Mouse (Mus musculus) liver, embryonic 14.5 days (tissue): ENCODE data around the gene Gm5414. TPM values are rescaled to one million over a fixed set of nuclear protein-coding genes. Genes with fewer than 3 reads are reported as not detected.

ENCODE experiments used
- ATAC-seq: fragments of 200-750 bp; cut with Nextera tagmentation; 2 replicates; pipeline ENCODE4 v1.8.0; 2017; ENCODE audit warnings: moderate number of reproducible peaks, mild to moderate bottlenecking, moderate library complexity; ENCODE audit not compliant: insufficient read depth
- DNase-seq, 3 experiments: peaks; one replicate each; pipeline ENCODE4 v3.0.0-alpha.2; 2012 to 2013; ENCODE audit warnings: low read depth in 3 of 3, low spot score in 3 of 3
- H3K27ac ChIP-seq: fragments of 300-500 bp; sonication (generic); 2 replicates; pipeline ENCODE4 v1.5.1; 2014; ENCODE audit warnings: moderate library complexity, mild to moderate bottlenecking, control low read depth, inconsistent platforms
- H3K27me3 ChIP-seq: fragments of 300-500 bp; sonication (generic); 2 replicates; pipeline ENCODE4 v1.6.1; 2014; ENCODE audit warnings: mild to moderate bottlenecking, low read length, moderate library complexity; ENCODE audit not compliant: control insufficient read depth, insufficient read depth
- H3K36me3 ChIP-seq: fragments of 300-500 bp; sonication (generic); replicated peaks from 2 replicates; pipeline ENCODE4 v1.6.1; 2014; ENCODE audit warnings: low read depth; ENCODE audit not compliant: control insufficient read depth, insufficient read depth
- H3K4me1 ChIP-seq, 2 experiments: fragments of 200-500 bp in 1 of 2; fragments of 300-500 bp in 1 of 2; sonication (generic) in 1 of 2; replicated peaks; 2 replicates each; pipeline ENCODE4 v1.6.1; 2012 to 2014; ENCODE audit warnings: antibody characterized with exemption in 1 of 2, inconsistent platforms in 1 of 2, low read length in 1 of 2; ENCODE audit not compliant: control insufficient read depth in 2 of 2, insufficient read depth in 2 of 2
- H3K4me2 ChIP-seq: fragments of 300-500 bp; sonication (generic); 2 replicates; pipeline ENCODE4 v1.6.1; 2014; ENCODE audit warnings: low read depth, mild to moderate bottlenecking, control low read depth, moderate library complexity
- H3K4me3 ChIP-seq, 2 experiments: fragments of 200-500 bp in 1 of 2; fragments of 300-500 bp in 1 of 2; sonication (generic) in 1 of 2; 2 replicates each; pipeline ENCODE4 v1.5.1; 2012 to 2014; ENCODE audit warnings: low read depth in 2 of 2, low read length in 2 of 2, mild to moderate bottlenecking in 2 of 2, control low read depth in 1 of 2, inconsistent platforms in 1 of 2, moderate library complexity in 1 of 2; ENCODE audit not compliant: insufficient read depth in 1 of 2
- H3K9ac ChIP-seq: fragments of 300-500 bp; sonication (generic); replicated peaks from 2 replicates; pipeline ENCODE4 v1.6.1; 2014; ENCODE audit warnings: mild to moderate bottlenecking, control low read depth, moderate library complexity
- H3K9me3 ChIP-seq: fragments of 300-500 bp; sonication (generic); 2 replicates; pipeline ENCODE4 v1.6.1; 2016; ENCODE audit warnings: low read length, mixed read lengths; ENCODE audit not compliant: control insufficient read depth
- CTCF ChIP-seq: IDR thresholded peaks from 2 replicates; pipeline ENCODE4 v1.5.1; 2016; ENCODE audit warnings: antibody characterized with exemption, low read depth, control low read depth
- EP300 ChIP-seq: IDR thresholded peaks from 2 replicates; pipeline ENCODE4 v1.6.1; 2016; ENCODE audit warnings: antibody characterized with exemption, low read depth
- WGBS: fragments of 180-500 bp; shearing (Covaris S2); extraction: QIAGEN DNeasy Blood & Tissue Kit; methylation state at CpG from one replicate; pipeline ENCODE4 v1.1.7; 2014; ENCODE audit not compliant: insufficient replicate concordance; 5-methylcytosine and 5-hydroxymethylcytosine counted together
- polyA plus RNA-seq, 2 experiments: library from polyadenylated mRNA; depleted of rRNA in 1 of 2; stranded (reverse) in 1 of 2; unstranded in 1 of 2; fragments of >200 nt; fragmentation: Nextera tagmentation in 1 of 2; extraction: Ambion mirVana in 1 of 2; gene quantifications; 2 replicates each; pipeline versions ENCODE4 v1.2.1 to v1.2.3; 2012 to 2014

Gene Gm5414
- polyA plus RNA-seq (2012; rRNA removed) (not detected in 2 replicates), polyA plus RNA-seq (2014; fragmentation: Nextera tagmentation; extraction: Ambion mirVana) (not detected in 2 replicates)

- Histone ChIP-seq H3K9ac (no peak within 1 kb of the TSS), H3K4me3 (no peak within 1 kb of the TSS), H3K27me3 (no peaks in the 10 kb centered on the region), H3K4me2 (no peak within 1 kb of the TSS), H3K27ac (no peak within 1 kb of the TSS), H3K36me3 (no peaks in the 10 kb centered on the region), H3K9me3 (no peaks in the 10 kb centered on the region), H3K4me1 (no peaks in the 10 kb centered on the region)
- WGBS: 44% methylated on average over 2 of the region's 2 CpGs
- ATAC-seq: no peak
- DNase-seq: no peak
- TF ChIP-seq EP300: no peak
- TF ChIP-seq CTCF: no peak
Observed at GRCm38 (mm10) chr15:101627884-101628283, at the start of gene Gm5414. TSS of gene Gm5414 (minus strand) at chr15:101628188.

DNA sequence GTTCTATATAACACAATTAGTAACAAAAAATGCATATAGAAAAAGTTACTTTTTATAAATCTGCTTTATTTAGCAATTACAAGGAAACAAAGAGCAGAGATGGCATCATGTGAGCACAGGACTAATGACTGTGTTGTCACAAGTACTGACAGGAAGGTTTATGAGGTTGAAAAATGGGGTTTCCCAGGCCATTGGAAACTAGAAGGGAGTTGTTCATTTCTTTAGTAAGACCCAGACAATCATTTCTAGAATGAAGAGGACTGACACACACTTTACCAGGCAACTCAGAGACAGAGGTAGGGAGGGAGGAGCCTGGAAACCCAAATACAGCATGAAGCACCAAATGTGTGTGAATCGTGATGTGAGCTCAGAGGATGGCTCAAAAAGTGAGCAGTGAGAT is 48.0 kb upstream of the Gm5414 start:
- Histone ChIP-seq H3K27ac (no peak overlapping the region), H3K4me2 (no peak overlapping the region), H3K4me1 (no peaks in the 10 kb centered on the region), H3K36me3 (no peaks in the 10 kb centered on the region), H3K4me3 (no peak overlapping the region), H3K9ac (no peak overlapping the region), H3K9me3 (no peaks in the 10 kb centered on the region), H3K27me3 (no peaks in the 10 kb centered on the region)
- DNase-seq: no peak
- no peak for ATAC-seq
- TF ChIP-seq CTCF (no peak), EP300 (no peak)
- WGBS: 35% methylated on average over 1 of the region's 1 CpGs

DNA sequence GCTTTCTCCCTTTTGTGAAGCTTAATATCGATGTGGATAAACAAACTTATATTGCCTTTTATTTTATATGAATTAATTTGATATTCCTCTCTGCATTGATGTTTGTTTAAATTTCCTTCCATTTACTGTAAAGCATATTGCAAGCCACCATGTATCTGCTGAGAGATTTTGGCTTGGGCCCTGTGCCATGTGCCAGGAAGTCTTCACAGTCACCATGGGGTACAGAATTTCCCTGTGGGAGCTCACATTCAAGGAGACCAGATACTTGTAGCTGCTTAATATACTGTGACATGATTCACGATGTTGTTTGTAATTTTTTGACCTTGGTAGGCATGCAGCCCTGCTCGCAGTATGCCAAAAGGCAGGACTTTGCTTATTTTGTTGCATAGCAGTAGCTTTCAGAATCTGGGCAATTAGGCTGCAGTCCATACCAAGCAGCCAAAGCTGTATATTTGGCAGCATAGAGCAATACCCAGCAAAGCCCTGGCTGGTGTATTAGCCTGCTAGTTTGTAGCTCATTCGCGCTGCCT is 24.8 kb upstream of the Gm5414 start:
- no peak overlapping the region for H3K4me2 ChIP-seq
- H3K27ac ChIP-seq: no peak overlapping the region
- no peaks in the 10 kb centered on the region for H3K4me1 ChIP-seq
- H3K9ac ChIP-seq: no peak overlapping the region
- WGBS: 64% methylated on average over 5 of the region's 5 CpGs
- DNase-seq: no peak
- ATAC-seq: no peak
- no peaks in the 10 kb centered on the region for H3K36me3 ChIP-seq
- no peaks in the 10 kb centered on the region for H3K9me3 ChIP-seq
- no peak overlapping the region for H3K4me3 ChIP-seq
- no peaks in the 10 kb centered on the region for H3K27me3 ChIP-seq
- TF ChIP-seq CTCF: no peak
- no peak for TF ChIP-seq EP300

- no peaks in the 10 kb centered on the region for H3K9me3 ChIP-seq
- H3K4me2 ChIP-seq: no peak within 1 kb of the TSS
- TF ChIP-seq EP300 (no peak), CTCF (no peak)
- no peak within 1 kb of the TSS for H3K4me3 ChIP-seq
- no peak for ATAC-seq
- H3K27me3 ChIP-seq: no peaks in the 10 kb centered on the region
- no peak within 1 kb of the TSS for H3K9ac ChIP-seq
- no peaks in the 10 kb centered on the region for H3K36me3 ChIP-seq
- H3K27ac ChIP-seq: no peak within 1 kb of the TSS
- no peak for DNase-seq
- WGBS: 56% methylated on average over 3 of the region's 3 CpGs
- H3K4me1 ChIP-seq: no peaks in the 10 kb centered on the region
Observed at GRCm38 (mm10) chr15:101647280-101647679, 19.3 kb upstream of the Gm5414 start, which contains the start of gene Gm5478. TSS of gene Gm5478 (minus strand) at chr15:101647380.

DNA sequence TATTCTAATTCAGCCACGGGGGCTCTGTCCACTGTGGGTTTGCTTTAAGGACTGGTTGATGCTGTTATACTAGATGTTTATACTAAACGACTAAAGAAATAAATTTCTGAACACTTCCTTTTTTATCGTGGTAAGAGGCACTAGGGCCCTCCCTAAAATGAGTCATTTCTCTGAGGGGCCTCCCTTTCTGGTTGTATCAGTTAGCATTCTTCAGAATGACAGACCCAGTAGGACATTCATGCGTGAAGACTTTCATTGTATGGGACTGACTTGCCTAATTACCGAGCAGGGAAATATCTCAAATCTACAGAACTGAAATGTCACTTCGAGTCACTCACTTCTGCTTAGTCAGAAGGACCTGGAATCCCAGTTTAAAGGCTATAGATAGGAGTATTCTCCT is 28.9 kb downstream of the Gm5414 start:
- no peak for ATAC-seq
- 42% methylated on average over 6 of the region's 6 CpGs for WGBS
- Histone ChIP-seq H3K4me1 (no peaks in the 10 kb centered on the region), H3K4me2 (no peak overlapping the region), H3K27me3 (no peaks in the 10 kb centered on the region), H3K9me3 (no peaks in the 10 kb centered on the region), H3K36me3 (no peaks in the 10 kb centered on the region), H3K9ac (no peak overlapping the region), H3K27ac (no peak overlapping the region), H3K4me3 (no peak overlapping the region)
- DNase-seq: no peak
- TF ChIP-seq CTCF (no peak), EP300 (no peak)

GRCm38 (mm10) chr15:101588216-101588615 is 39.8 kb downstream of the Gm5414 start:
- H3K4me2 ChIP-seq: no peak overlapping the region
- H3K27ac ChIP-seq: no peak overlapping the region
- H3K4me1 ChIP-seq: no peaks in the 10 kb centered on the region
- H3K4me3 ChIP-seq: no peak overlapping the region
- DNase-seq (no peak), ATAC-seq (no peak)
- no peak overlapping the region for H3K9ac ChIP-seq
- TF ChIP-seq EP300: no peak
- peak; percentile 51 for TF ChIP-seq CTCF
- no peaks in the 10 kb centered on the region for H3K9me3 ChIP-seq
- no peaks in the 10 kb centered on the region for H3K27me3 ChIP-seq
- WGBS: 57% methylated on average over 10 of the region's 10 CpGs
- H3K36me3 ChIP-seq: no peaks in the 10 kb centered on the region
